Mouse (Mus musculus): ENCODE measurements at regions not wholly inside any gene's neighbourhood (a gene's known extent, or its start where the extent isn't known, plus 50 kb on each side); places are given as distances from the start of the nearest gene placed in this dataset.

DNA sequence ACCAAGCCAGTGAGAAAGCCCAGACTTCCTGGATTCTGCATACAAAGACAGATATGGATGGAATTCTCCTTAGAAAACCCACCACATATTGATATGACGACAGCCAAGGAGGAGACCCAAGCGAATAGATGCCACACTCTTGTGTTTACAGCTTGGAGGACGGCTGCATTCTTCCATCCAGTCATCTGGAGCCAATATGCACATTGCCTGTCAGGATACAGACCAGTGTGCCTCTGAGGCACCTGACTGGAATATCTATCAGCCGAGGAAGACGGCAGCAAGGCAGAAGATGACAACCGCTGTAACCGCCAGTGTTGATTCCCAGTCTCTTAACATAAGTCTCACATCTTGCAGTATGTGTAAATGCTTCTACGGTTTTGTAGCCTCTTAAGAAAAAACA is 105.3 kb downstream of the Tsen15 start:
- WGBS, result 58% methylated on average over 8 of the region's 8 CpGs
- peaks cover 4% of the 10 kb centered on the region; the same call in 1 of the 2 replicates for H3K9me3 ChIP-seq (ENCODE audit: control insufficient read depth, low read length)
- no peaks in the 10 kb centered on the region for H3K27me3 ChIP-seq (replicated peaks; ENCODE audit: control insufficient read depth, insufficient read depth, low read length)
- no peak overlapping the region for H3K9ac ChIP-seq (ENCODE audit: low read depth, low read length)
- no peaks in the 10 kb centered on the region for H3K36me3 ChIP-seq (ENCODE audit: control insufficient read depth, insufficient read depth, low read length)
- no peaks in the 10 kb centered on the region for H3K4me1 ChIP-seq (ENCODE audit: control insufficient read depth, insufficient read depth, low read length)
- H3K4me2 ChIP-seq (ENCODE audit: low read depth, low read length), result no peak overlapping the region
- no peak overlapping the region for H3K27ac ChIP-seq (ENCODE audit: low read length)
- ATAC-seq, result no peak
- H3K4me3 ChIP-seq (ENCODE audit: low read length), result no peak overlapping the region

- H3K4me3 ChIP-seq (ENCODE audit: low read length), result no peak overlapping the region
- ATAC-seq, result no peak
- peaks cover 4% of the 10 kb centered on the region; the same call in 1 of the 2 replicates for H3K9me3 ChIP-seq (ENCODE audit: control insufficient read depth, low read length)
- H3K4me2 ChIP-seq (ENCODE audit: low read depth, low read length), result no peak overlapping the region
- no peak overlapping the region for H3K9ac ChIP-seq (ENCODE audit: low read depth, low read length)
- H3K27me3 ChIP-seq (replicated peaks; ENCODE audit: control insufficient read depth, insufficient read depth, low read length), result no peaks in the 10 kb centered on the region
- H3K27ac ChIP-seq (ENCODE audit: low read length), result no peak overlapping the region
- 27% methylated on average over 1 of the region's 1 CpGs for WGBS
- no peaks in the 10 kb centered on the region for H3K36me3 ChIP-seq (ENCODE audit: control insufficient read depth, insufficient read depth, low read length)
- H3K4me1 ChIP-seq (ENCODE audit: control insufficient read depth, insufficient read depth, low read length), result no peaks in the 10 kb centered on the region
Observed at GRCm38 (mm10) chr1:152280014-152280413, 106.5 kb downstream of the Tsen15 start.

DNA sequence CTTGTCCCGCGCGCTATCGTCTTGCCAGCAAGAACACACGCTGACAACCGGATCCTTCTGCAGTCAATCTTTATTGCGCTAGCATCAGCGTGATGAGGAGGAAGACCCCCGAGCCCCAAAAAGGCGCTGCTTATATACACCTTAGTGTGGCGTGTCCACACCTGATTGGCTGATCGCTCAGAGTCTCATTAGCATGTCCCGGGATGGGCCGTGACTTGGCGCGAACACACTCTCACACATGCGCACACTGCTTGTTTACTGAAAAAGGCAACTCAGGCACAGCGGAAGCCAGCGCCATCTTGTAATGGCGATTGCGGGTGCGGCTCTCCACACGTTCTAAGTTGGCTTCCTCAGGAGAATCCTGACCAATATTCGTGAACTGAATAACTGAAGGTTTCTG is 111.5 kb downstream of the Tsen15 start:
- Histone ChIP-seq H3K4me3 (ENCODE audit: low read length) (no peak overlapping the region), H3K4me2 (ENCODE audit: low read depth, low read length) (no peak overlapping the region), H3K36me3 (ENCODE audit: control insufficient read depth, insufficient read depth, low read length) (no peaks in the 10 kb centered on the region), H3K27me3 (replicated peaks; ENCODE audit: control insufficient read depth, insufficient read depth, low read length) (no peaks in the 10 kb centered on the region), H3K9me3 (ENCODE audit: control insufficient read depth, low read length) (peaks cover 3% of the 10 kb centered on the region; the same call in 1 of the 2 replicates), H3K27ac (ENCODE audit: low read length) (no peak overlapping the region), H3K4me1 (ENCODE audit: control insufficient read depth, insufficient read depth, low read length) (no peaks in the 10 kb centered on the region), H3K9ac (ENCODE audit: low read depth, low read length) (no peak overlapping the region)
- ATAC-seq, result no peak
- 96% methylated on average over 24 of the region's 24 CpGs for WGBS

DNA sequence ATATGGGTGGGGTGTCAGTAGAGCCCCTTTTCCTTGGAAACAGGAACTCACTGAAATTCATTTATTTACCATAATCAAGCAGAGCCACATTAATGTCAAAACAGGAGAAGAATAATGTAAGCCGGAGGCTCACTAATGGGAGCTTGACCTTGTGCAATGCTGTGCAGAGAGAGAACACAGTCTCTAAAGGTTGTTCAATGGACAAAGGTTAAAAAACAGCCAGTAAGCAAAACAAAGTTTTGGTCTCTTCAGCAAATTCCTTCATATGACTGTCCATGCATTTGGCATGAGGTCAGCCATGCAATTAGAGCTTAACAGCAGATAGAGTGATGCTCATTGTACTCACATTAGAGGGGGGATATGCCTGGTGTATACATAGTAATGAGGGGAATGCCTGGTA is 113.1 kb downstream of the Tsen15 start:
- no peak overlapping the region for H3K27ac ChIP-seq (ENCODE audit: low read length)
- no peaks in the 10 kb centered on the region for H3K4me1 ChIP-seq (ENCODE audit: control insufficient read depth, insufficient read depth, low read length)
- 78% methylated on average over 1 of the region's 1 CpGs for WGBS
- H3K9me3 ChIP-seq (ENCODE audit: control insufficient read depth, low read length), result no peaks in the 10 kb centered on the region
- H3K9ac ChIP-seq (ENCODE audit: low read depth, low read length), result no peak overlapping the region
- no peak for ATAC-seq
- no peak overlapping the region for H3K4me2 ChIP-seq (ENCODE audit: low read depth, low read length)
- no peaks in the 10 kb centered on the region for H3K27me3 ChIP-seq (replicated peaks; ENCODE audit: control insufficient read depth, insufficient read depth, low read length)
- H3K36me3 ChIP-seq (ENCODE audit: control insufficient read depth, insufficient read depth, low read length), result no peaks in the 10 kb centered on the region
- H3K4me3 ChIP-seq (ENCODE audit: low read length), result no peak overlapping the region

GRCm38 (mm10) chr1:152269936-152270702 is 116.4 kb downstream of the Tsen15 start:
- Histone ChIP-seq H3K9me3 (ENCODE audit: control insufficient read depth, low read length) (no peaks in the 10 kb centered on the region), H3K27ac (ENCODE audit: low read length) (no peak overlapping the region), H3K4me2 (ENCODE audit: low read depth, low read length) (no peak overlapping the region), H3K27me3 (replicated peaks; ENCODE audit: control insufficient read depth, insufficient read depth, low read length) (no peaks in the 10 kb centered on the region), H3K9ac (ENCODE audit: low read depth, low read length) (no peak overlapping the region), H3K4me1 (ENCODE audit: control insufficient read depth, insufficient read depth, low read length) (no peaks in the 10 kb centered on the region), H3K4me3 (ENCODE audit: low read length) (no peak overlapping the region), H3K36me3 (ENCODE audit: control insufficient read depth, insufficient read depth, low read length) (no peaks in the 10 kb centered on the region)
- WGBS, result 54% methylated on average over 10 of the region's 10 CpGs
- no peak for ATAC-seq

DNA sequence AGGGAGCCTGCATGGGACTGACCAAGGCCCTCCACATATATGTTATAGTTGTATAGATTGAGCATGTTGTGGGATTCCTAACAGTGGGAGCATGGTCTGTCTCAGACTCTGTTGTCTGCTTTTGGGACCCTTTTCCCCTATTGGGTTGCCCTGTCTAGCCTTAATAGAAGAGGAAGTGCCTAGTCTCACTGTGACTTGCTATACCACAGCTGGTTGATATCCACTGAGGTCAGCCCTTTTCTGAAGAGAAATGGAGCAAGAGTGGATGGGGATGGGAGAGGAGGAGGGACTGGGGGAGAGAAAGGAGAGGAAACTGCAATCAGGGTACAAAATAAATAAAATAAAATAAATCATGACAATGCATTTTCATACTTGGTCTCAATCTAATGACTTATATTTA is 120.1 kb downstream of the Tsen15 start:
- no peak overlapping the region for H3K4me3 ChIP-seq (ENCODE audit: low read length)
- H3K27me3 ChIP-seq (replicated peaks; ENCODE audit: control insufficient read depth, insufficient read depth, low read length), result no peaks in the 10 kb centered on the region
- no peak for ATAC-seq
- H3K9me3 ChIP-seq (ENCODE audit: control insufficient read depth, low read length), result no peaks in the 10 kb centered on the region
- no peaks in the 10 kb centered on the region for H3K36me3 ChIP-seq (ENCODE audit: control insufficient read depth, insufficient read depth, low read length)
- no peak overlapping the region for H3K4me2 ChIP-seq (ENCODE audit: low read depth, low read length)
- no peak overlapping the region for H3K27ac ChIP-seq (ENCODE audit: low read length)
- no peak overlapping the region for H3K9ac ChIP-seq (ENCODE audit: low read depth, low read length)
- no peaks in the 10 kb centered on the region for H3K4me1 ChIP-seq (ENCODE audit: control insufficient read depth, insufficient read depth, low read length)

GRCm38 (mm10) chr1:152264981-152265380 is 121.5 kb downstream of the Tsen15 start:
- Histone ChIP-seq H3K9me3 (ENCODE audit: control insufficient read depth, low read length) (no peaks in the 10 kb centered on the region), H3K36me3 (ENCODE audit: control insufficient read depth, insufficient read depth, low read length) (no peaks in the 10 kb centered on the region), H3K4me2 (ENCODE audit: low read depth, low read length) (no peak overlapping the region), H3K4me1 (ENCODE audit: control insufficient read depth, insufficient read depth, low read length) (no peaks in the 10 kb centered on the region), H3K27me3 (replicated peaks; ENCODE audit: control insufficient read depth, insufficient read depth, low read length) (no peaks in the 10 kb centered on the region), H3K4me3 (ENCODE audit: low read length) (no peak overlapping the region), H3K9ac (ENCODE audit: low read depth, low read length) (no peak overlapping the region), H3K27ac (ENCODE audit: low read length) (no peak overlapping the region)
- no peak for ATAC-seq
- 75% methylated on average over 6 of the region's 6 CpGs for WGBS

DNA sequence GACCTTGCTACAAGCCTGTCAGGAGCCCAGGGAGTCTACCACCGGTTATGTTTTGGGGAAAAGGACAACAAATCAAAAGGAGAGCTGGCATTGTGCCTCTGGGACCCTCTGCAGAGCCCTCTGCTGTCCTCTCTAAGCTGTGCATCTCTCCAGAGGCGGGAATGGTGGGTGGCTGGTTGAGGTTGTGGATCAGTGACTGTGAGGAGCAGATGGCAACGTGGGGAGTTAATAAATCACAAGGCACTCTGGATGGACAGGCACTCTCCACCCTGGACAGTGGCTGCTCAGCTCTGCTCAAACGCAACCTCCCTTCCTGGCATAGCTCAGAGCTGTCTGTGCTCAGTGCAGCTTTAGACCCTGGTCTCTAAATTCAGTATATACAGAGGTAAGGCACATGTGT is 125.0 kb downstream of the Tsen15 start:
- Histone ChIP-seq H3K4me1 (ENCODE audit: control insufficient read depth, insufficient read depth, low read length) (no peaks in the 10 kb centered on the region), H3K36me3 (ENCODE audit: control insufficient read depth, insufficient read depth, low read length) (no peaks in the 10 kb centered on the region), H3K9ac (ENCODE audit: low read depth, low read length) (no peak overlapping the region), H3K9me3 (ENCODE audit: control insufficient read depth, low read length) (no peaks in the 10 kb centered on the region), H3K4me3 (ENCODE audit: low read length) (no peak overlapping the region), H3K4me2 (ENCODE audit: low read depth, low read length) (no peak overlapping the region), H3K27me3 (replicated peaks; ENCODE audit: control insufficient read depth, insufficient read depth, low read length) (no peaks in the 10 kb centered on the region), H3K27ac (ENCODE audit: low read length) (no peak overlapping the region)
- WGBS, result 21% methylated on average over 4 of the region's 4 CpGs
- no peak for ATAC-seq

GRCm38 (mm10) chr1:152260950-152261349 is 125.5 kb downstream of the Tsen15 start:
- H3K4me2 ChIP-seq (ENCODE audit: low read depth, low read length), result no peak overlapping the region
- no peaks in the 10 kb centered on the region for H3K36me3 ChIP-seq (ENCODE audit: control insufficient read depth, insufficient read depth, low read length)
- 100% methylated on average over 1 of the region's 1 CpGs for WGBS
- no peaks in the 10 kb centered on the region for H3K9me3 ChIP-seq (ENCODE audit: control insufficient read depth, low read length)
- H3K27me3 ChIP-seq (replicated peaks; ENCODE audit: control insufficient read depth, insufficient read depth, low read length), result no peaks in the 10 kb centered on the region
- H3K9ac ChIP-seq (ENCODE audit: low read depth, low read length), result no peak overlapping the region
- H3K4me3 ChIP-seq (ENCODE audit: low read length), result no peak overlapping the region
- ATAC-seq, result no peak
- H3K27ac ChIP-seq (ENCODE audit: low read length), result no peak overlapping the region
- H3K4me1 ChIP-seq (ENCODE audit: control insufficient read depth, insufficient read depth, low read length), result no peaks in the 10 kb centered on the region

GRCm38 (mm10) chr1:152258258-152258657 is 128.2 kb downstream of the Tsen15 start:
- H3K4me3 ChIP-seq (ENCODE audit: low read length), result no peak overlapping the region
- H3K9ac ChIP-seq (ENCODE audit: low read depth, low read length), result no peak overlapping the region
- 74% methylated on average over 12 of the region's 12 CpGs for WGBS
- no peaks in the 10 kb centered on the region for H3K36me3 ChIP-seq (ENCODE audit: control insufficient read depth, insufficient read depth, low read length)
- H3K27me3 ChIP-seq (replicated peaks; ENCODE audit: control insufficient read depth, insufficient read depth, low read length), result no peaks in the 10 kb centered on the region
- H3K9me3 ChIP-seq (ENCODE audit: control insufficient read depth, low read length), result no peaks in the 10 kb centered on the region
- no peak overlapping the region for H3K27ac ChIP-seq (ENCODE audit: low read length)
- H3K4me2 ChIP-seq (ENCODE audit: low read depth, low read length), result no peak overlapping the region
- H3K4me1 ChIP-seq (ENCODE audit: control insufficient read depth, insufficient read depth, low read length), result no peaks in the 10 kb centered on the region
- ATAC-seq, result no peak

Data from intestine, embryonic 16.5 days (tissue).